In the genomic region with DNA sequence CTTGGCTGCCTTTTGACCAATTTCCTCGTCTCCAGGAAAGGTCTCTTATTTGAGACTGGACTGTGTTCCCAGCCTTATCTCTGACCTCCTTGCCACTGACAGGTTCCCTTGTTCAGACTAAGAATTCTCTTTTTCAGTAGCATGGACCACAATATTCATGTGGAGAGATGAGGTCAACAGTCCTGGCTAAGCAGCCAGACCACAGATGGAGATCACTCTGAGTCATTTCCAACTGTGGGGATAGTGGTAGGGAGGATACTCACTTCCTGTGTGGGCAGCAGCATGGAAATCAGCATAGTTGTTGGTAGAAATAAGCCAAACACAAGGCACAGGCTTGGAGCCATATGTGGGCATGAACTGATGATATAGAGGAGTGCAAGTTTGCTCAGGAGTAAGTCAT, we compare ENCODE assay signal across 24 mouse cellular contexts. TPM values are rescaled to one million over a fixed set of nuclear protein-coding genes. Genes with fewer than 3 reads are reported as not detected.
A peak's percentile ranks its signal among the peaks of the same experiment; 100 is the strongest.
DNase-seq lines count a peak whose midpoint lies in the region; ATAC-seq lines count a peak whose summit lies in the region.
"Had no signal": no experiment of that assay in that cellular context is flagged by ENCODE, and none has a peak within 500 bp of the region (broad histone marks: within the 10 kb centered on the region; RNA-seq: fewer than 3 reads in every experiment).

No protein-coding gene starts in this region.

- H3K4me2 ChIP-seq in forebrain, embryonic 12.5 days: no peak overlapping the region
- H3K4me2 ChIP-seq: embryonic facial prominence, embryonic 15.5 days; hindbrain, embryonic 14.5 days; neural tube, embryonic 13.5 days had no signal

- peak; percentile 10 to 29 for DNase-seq in left cerebral cortex, adult 18-20 months (ENCODE audit: low spot score in 2 of 2)
- no peak for DNase-seq in left cerebral cortex, postnatal 4 days
- DNase-seq in 416B (ENCODE audit: low read depth): peak; percentile 92
- peak; percentile 56 to 77 for DNase-seq in cerebellum, adult 18-20 months
- DNase-seq in adrenal gland, postnatal 25 days: no peak
- DNase-seq: heart, postnatal 14 days; lung, adult 18-20 months; spleen, adult 18-20 months; thymus, postnatal 4 days had no signal

- H3K9ac ChIP-seq in forebrain, embryonic 12.5 days: no peak overlapping the region
- H3K9ac ChIP-seq: embryonic facial prominence, embryonic 15.5 days; hindbrain, embryonic 14.5 days; neural tube, embryonic 13.5 days had no signal

- no peaks in the 10 kb centered on the region for H3K36me3 ChIP-seq in forebrain, embryonic 12.5 days (replicated peaks)
- H3K36me3 ChIP-seq: embryonic facial prominence, embryonic 15.5 days; G1E; heart, embryonic 10.5 days; neural tube, embryonic 13.5 days had no signal

- no peaks in the 10 kb centered on the region for H3K27me3 ChIP-seq in forebrain, embryonic 12.5 days
- H3K27me3 ChIP-seq: embryonic facial prominence, embryonic 15.5 days; neural tube, embryonic 13.5 days had no signal

- H3K4me3 ChIP-seq in forebrain, embryonic 12.5 days (replicated peaks): no peak overlapping the region
- H3K4me3 ChIP-seq: embryonic facial prominence, embryonic 15.5 days; heart, embryonic 10.5 days; layer of hippocampus, adult 2 months; neural tube, embryonic 13.5 days had no signal

- no peaks in the 10 kb centered on the region for H3K4me1 ChIP-seq in forebrain, embryonic 12.5 days
- H3K4me1 ChIP-seq: embryonic facial prominence, embryonic 15.5 days; heart, embryonic 10.5 days; neural tube, embryonic 13.5 days had no signal

- peak; percentile 69 for ATAC-seq in common myeloid progenitor, adult 5-6 weeks (replicated peaks; ENCODE audit: low read depth, poor library complexity, severe bottlenecking)
- no peak for ATAC-seq in forebrain, embryonic 12.5 days (ENCODE audit: low FRiP score)
- no peak for ATAC-seq in erythroid progenitor cell, adult 5-6 weeks (replicated peaks; ENCODE audit: low FRiP score, poor library complexity, severe bottlenecking)
- ATAC-seq: forebrain, embryonic 16.5 days; intestine, embryonic 16.5 days had no signal

- no peak overlapping the region for H3K27ac ChIP-seq in forebrain, embryonic 12.5 days
- H3K27ac ChIP-seq: embryonic facial prominence, embryonic 15.5 days; heart, embryonic 10.5 days; hindbrain, embryonic 14.5 days; kidney, postnatal 0 days; layer of hippocampus, adult 2 months; macrophage; neural tube, embryonic 13.5 days; stomach, postnatal 0 days had no signal

- whole genome bisulfite sequencing in forebrain, embryonic 12.5 days: 84% methylated on average over 1 of the region's 1 CpGs

- intact Hi-C loops in left cerebral cortex, postnatal 4 days (cut with DNase I): no loop called here

- H3K9me3 ChIP-seq in forebrain, embryonic 12.5 days: no peaks in the 10 kb centered on the region
- H3K9me3 ChIP-seq: embryonic facial prominence, embryonic 15.5 days; heart, embryonic 10.5 days; neural tube, embryonic 13.5 days had no signal

RNA-seq across cellular contexts. Expression of a gene that starts 52.9 kb away (rescaled TPM):
- total RNA-seq in left cerebral cortex, adult 18-20 months (2021): under 1 TPM; 0.42 to 0.49 TPM
- total RNA-seq in left cerebral cortex, postnatal 4 days (2021): not detected
- 2.6 and 3.0 TPM in 2 replicates for total RNA-seq in common myeloid progenitor, adult 5-6 weeks (2017)
- polyA plus RNA-seq in forebrain, embryonic 12.5 days (2016; fragmentation: Nextera tagmentation; extraction: Ambion mirVana): 5.2 and 5.4 TPM in 2 replicates
- total RNA-seq in adrenal gland, postnatal 25 days (2021): not detected in 2 replicates
- not detected in 2 replicates for total RNA-seq in erythroid progenitor cell, adult 5-6 weeks (2015; ENCODE audit: low replicate concordance)
- 0.53 and 6.8 TPM in 2 replicates for total RNA-seq in erythroid progenitor cell, adult 5-6 weeks (2017; ENCODE audit: low replicate concordance)
- total RNA-seq: gastrocnemius, adult 8-10 months had no signal
- polyA plus RNA-seq: G1E had no signal

Comparison
In these comparisons a context has a peak if more than half of its experiments do, and no peak if none do; other contexts are left out.
1. DNase-seq: peak in left cerebral cortex, adult 18-20 months (2 of 2), 416B (single experiment) and cerebellum, adult 18-20 months (2 of 2); none in left cerebral cortex, postnatal 4 days (single experiment) and adrenal gland, postnatal 25 days (single experiment).